Mouse (Mus musculus): ENCODE measurements around the gene Mto1. TPM values are rescaled to one million over a fixed set of nuclear protein-coding genes. Genes with fewer than 3 reads are reported as not detected.
"Not testable (repeated sequence)": the region's sequence is repeated elsewhere in the genome, so short reads cannot be mapped to it uniquely, and the experiment has no call there.

The Mto1 gene
- polyA plus RNA-seq, 1 experiment, result 23.4 TPM

DNA sequence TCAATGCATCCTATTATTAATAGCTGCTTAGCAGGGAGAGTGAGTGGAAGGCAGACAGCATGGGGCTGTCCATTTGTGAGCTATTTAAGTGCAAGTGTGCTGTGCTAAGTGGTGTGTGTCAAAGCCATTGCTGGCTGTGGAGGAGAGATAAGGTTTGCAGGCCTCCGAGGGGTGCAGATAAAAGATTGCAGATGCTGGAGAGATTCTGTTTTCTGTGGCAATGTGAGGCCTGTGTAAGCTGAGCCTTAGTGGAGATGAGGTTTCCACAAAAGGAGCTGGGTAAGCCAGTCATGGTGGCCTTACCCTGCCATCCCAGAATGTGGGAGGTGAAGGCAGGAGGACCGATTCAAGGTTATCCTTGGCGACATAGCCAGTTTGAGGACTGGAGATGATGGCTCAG lies 68.1 kb downstream of the Mto1 start:
- Histone ChIP-seq H3K27me3 (replicated peaks; ENCODE audit: control insufficient read depth, insufficient read depth, low read length) (no peaks in the 10 kb centered on the region), H3K4me3 (ENCODE audit: insufficient read depth, low read depth, low read length) (no peak overlapping the region), H3K27ac (ENCODE audit: insufficient read depth, low read depth, low read length) (no peak overlapping the region), H3K4me1 (ENCODE audit: control insufficient read depth, insufficient read depth, low read length) (no peaks in the 10 kb centered on the region; the same call in 1 of the 2 replicates), H3K36me3 (ENCODE audit: control insufficient read depth, insufficient read depth, low read length) (no peaks in the 10 kb centered on the region)
- no peak for DNase-seq
- WGBS, result 55% methylated on average over 3 of the region's 3 CpGs
- TF ChIP-seq POLR2A (IDR thresholded peaks at IDR 0.05; ENCODE audit: low read depth, low read length), result no peak
- no peak for TF ChIP-seq CTCF (conservative IDR thresholded peaks at IDR 0.05; ENCODE audit: insufficient read depth, insufficient read length, low read depth, low read length)

DNA sequence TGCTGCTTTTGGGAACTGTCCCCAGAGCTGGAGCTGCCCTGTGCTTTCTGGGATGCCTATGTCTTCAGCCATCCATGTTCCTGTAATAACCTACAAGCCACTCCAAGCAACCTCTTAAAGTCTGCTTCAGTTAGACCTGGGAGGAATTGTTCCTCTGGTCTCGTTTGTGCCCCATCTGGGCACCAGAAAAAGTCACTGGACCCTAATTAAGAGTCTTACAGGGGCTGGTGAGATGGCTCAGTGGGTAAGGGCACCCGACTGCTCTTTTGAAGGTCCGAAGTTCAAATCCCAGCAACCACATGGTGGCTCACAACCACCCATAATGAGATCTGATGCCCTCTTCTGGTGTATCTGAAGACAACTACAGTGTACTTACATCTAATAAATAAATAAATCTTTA lies 69.2 kb downstream of the Mto1 start:
- not testable (repeated sequence) for H3K36me3 ChIP-seq (ENCODE audit: control insufficient read depth, insufficient read depth, low read length); H3K4me3 ChIP-seq (ENCODE audit: insufficient read depth, low read depth, low read length); H3K4me1 ChIP-seq (ENCODE audit: control insufficient read depth, insufficient read depth, low read length); H3K27ac ChIP-seq (ENCODE audit: insufficient read depth, low read depth, low read length); DNase-seq; H3K27me3 ChIP-seq (replicated peaks; ENCODE audit: control insufficient read depth, insufficient read depth, low read length)
- 45% methylated on average over 3 of the region's 3 CpGs for WGBS

GRCm38 (mm10) chr9:78520127-78520779 lies 72.2 kb downstream of the Mto1 start:
- Histone ChIP-seq H3K27me3 (replicated peaks; ENCODE audit: control insufficient read depth, insufficient read depth, low read length) (no peaks in the 10 kb centered on the region), H3K4me3 (ENCODE audit: insufficient read depth, low read depth, low read length) (peak overlapping the region; percentile 40), H3K27ac (ENCODE audit: insufficient read depth, low read depth, low read length) (no peak overlapping the region), H3K4me1 (ENCODE audit: control insufficient read depth, insufficient read depth, low read length) (no peaks in the 10 kb centered on the region), H3K36me3 (ENCODE audit: control insufficient read depth, insufficient read depth, low read length) (no peaks in the 10 kb centered on the region)
- no peak for TF ChIP-seq CTCF (conservative IDR thresholded peaks at IDR 0.05; ENCODE audit: insufficient read depth, insufficient read length, low read depth, low read length)
- no peak for TF ChIP-seq POLR2A (IDR thresholded peaks at IDR 0.05; ENCODE audit: low read depth, low read length)
- peak; percentile 70 for DNase-seq
- WGBS, result 13% methylated on average over 15 of the region's 15 CpGs

GRCm38 (mm10) chr9:78520780-78521601 lies 73.0 kb downstream of the Mto1 start:
- no peak for TF ChIP-seq POLR2A (IDR thresholded peaks at IDR 0.05; ENCODE audit: low read depth, low read length)
- TF ChIP-seq CTCF (conservative IDR thresholded peaks at IDR 0.05; ENCODE audit: insufficient read depth, insufficient read length, low read depth, low read length), result no peak
- WGBS, result 5% methylated on average over 40 of the region's 40 CpGs
- H3K27me3 ChIP-seq (replicated peaks; ENCODE audit: control insufficient read depth, insufficient read depth, low read length), result no peaks in the 10 kb centered on the region
- no peaks in the 10 kb centered on the region for H3K36me3 ChIP-seq (ENCODE audit: control insufficient read depth, insufficient read depth, low read length)
- H3K27ac ChIP-seq (ENCODE audit: insufficient read depth, low read depth, low read length), result no peak overlapping the region
- no peaks in the 10 kb centered on the region for H3K4me1 ChIP-seq (ENCODE audit: control insufficient read depth, insufficient read depth, low read length)
- peak; percentile 78 for DNase-seq
- H3K4me3 ChIP-seq (ENCODE audit: insufficient read depth, low read depth, low read length), result peak overlapping the region; percentile 40

GRCm38 (mm10) chr9:78521689-78522088 lies 73.7 kb downstream of the Mto1 start:
- H3K4me1 ChIP-seq (ENCODE audit: control insufficient read depth, insufficient read depth, low read length), result peaks cover under 1% of the 10 kb centered on the region; the same call in 1 of the 2 replicates
- 44% methylated on average over 14 of the region's 14 CpGs for WGBS
- no peaks in the 10 kb centered on the region for H3K36me3 ChIP-seq (ENCODE audit: control insufficient read depth, insufficient read depth, low read length)
- no peaks in the 10 kb centered on the region for H3K27me3 ChIP-seq (replicated peaks; ENCODE audit: control insufficient read depth, insufficient read depth, low read length)
- H3K27ac ChIP-seq (ENCODE audit: insufficient read depth, low read depth, low read length), result no peak overlapping the region
- no peak for TF ChIP-seq POLR2A (IDR thresholded peaks at IDR 0.05; ENCODE audit: low read depth, low read length)
- TF ChIP-seq CTCF (conservative IDR thresholded peaks at IDR 0.05; ENCODE audit: insufficient read depth, insufficient read length, low read depth, low read length), result peak; percentile 44
- peak overlapping the region; percentile 40; the same call in 1 of the 2 replicates for H3K4me3 ChIP-seq (ENCODE audit: insufficient read depth, low read depth, low read length)
- DNase-seq, result peak; percentile 44

Other genes with a start within 250 kb of the Mto1 start
- 1.6 and 1.9 TPM in 2 replicates for gene Gsta1, start 217.6 kb upstream of the Mto1 start, polyA plus RNA-seq (2012; rRNA removed)
- gene Gm3776, start 191.1 kb upstream of the Mto1 start, polyA plus RNA-seq (2012; rRNA removed), result 0.67 and 0.80 TPM in 2 replicates
- 20.6 and 30.8 TPM in 2 replicates for gene Gm10639, start 158.3 kb upstream of the Mto1 start, polyA plus RNA-seq (2012; rRNA removed)
- gene Omt2a, start 133.4 kb upstream of the Mto1 start, polyA plus RNA-seq (2012; rRNA removed), result not detected in 2 replicates
- not detected in 2 replicates for gene Omt2b, start 120.6 kb upstream of the Mto1 start, polyA plus RNA-seq (2012; rRNA removed)
- 583 and 726 TPM in 2 replicates for gene Gsta2, start 92.4 kb upstream of the Mto1 start, polyA plus RNA-seq (2012; rRNA removed)
- gene Dppa5a, start 80.0 kb upstream of the Mto1 start, polyA plus RNA-seq (2012; rRNA removed), result not detected in 2 replicates
- gene Ooep, start 69.5 kb upstream of the Mto1 start, polyA plus RNA-seq (2012; rRNA removed), result 0.03 TPM in 1 of 2 replicates, not detected in the other
- not detected in 2 replicates for gene Ddx43, start 52.4 kb upstream of the Mto1 start, polyA plus RNA-seq (2012; rRNA removed)
- 0.19 and 0.36 TPM in 2 replicates for gene Cgas, start 5.0 kb upstream of the Mto1 start, polyA plus RNA-seq (2012; rRNA removed)
- 0.08 TPM in 1 of 2 replicates, not detected in the other for gene Gm17324, start 578 bp downstream of the Mto1 start, polyA plus RNA-seq (2012; rRNA removed)
- gene Eef1a1, start 40.9 kb downstream of the Mto1 start, polyA plus RNA-seq (2012; rRNA removed), result 4,503 and 4,540 TPM in 2 replicates
- 36.7 and 37.2 TPM in 2 replicates for gene Slc17a5, start 139.8 kb downstream of the Mto1 start, polyA plus RNA-seq (2012; rRNA removed)
- 0.30 and 0.33 TPM in 2 replicates for gene Cd109, start 167.3 kb downstream of the Mto1 start, polyA plus RNA-seq (2012; rRNA removed)